Mouse (Mus musculus): ENCODE results near the gene Iqsec3.

Iqsec3 gene

DNA sequence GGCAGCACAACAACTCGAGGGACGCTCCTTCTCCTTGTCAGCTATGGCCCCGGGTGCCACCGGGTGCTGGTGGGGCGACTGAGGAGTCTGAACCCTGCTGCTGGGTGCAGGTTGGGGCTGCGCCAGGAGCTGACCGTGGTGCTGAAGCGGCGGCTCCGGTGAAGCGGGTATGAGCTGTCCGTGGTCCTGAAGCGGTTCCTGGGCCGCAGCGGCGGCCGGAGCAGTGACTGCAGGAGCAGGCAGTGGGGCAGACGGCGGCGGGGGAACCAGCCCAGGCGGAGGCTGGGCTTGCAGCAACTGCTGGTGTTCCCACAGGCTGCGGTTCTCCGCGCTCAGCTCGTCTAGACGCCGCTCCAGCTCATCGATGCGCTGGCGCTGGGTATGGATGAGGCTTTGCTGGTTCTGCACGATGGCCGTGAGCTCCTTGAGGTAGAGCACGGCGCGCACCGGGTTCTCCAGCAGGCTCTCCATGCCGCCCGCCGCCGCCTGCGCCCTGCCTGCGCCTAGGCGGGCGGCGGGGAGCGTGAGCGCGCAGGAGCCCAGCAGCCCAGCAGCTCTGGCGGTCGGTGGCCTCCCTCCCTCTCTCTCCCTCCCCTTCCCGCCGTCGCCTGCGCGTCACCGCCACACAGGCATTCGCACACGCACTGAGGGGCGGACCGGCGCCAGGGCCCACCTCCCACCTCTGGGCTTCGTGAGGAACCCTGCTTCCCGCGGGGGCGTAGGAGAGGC is at the start of gene Iqsec3:
Iqsec3 (minus strand) TSS at position 586 of the 729 bp plus-strand sequence.
- DNase-seq = peak; percentile 50

- no peak for DNase-seq
Observed at GRCm38 (mm10) chr6:121522106-121522705, 48.7 kb upstream of the Iqsec3 start.

DNA sequence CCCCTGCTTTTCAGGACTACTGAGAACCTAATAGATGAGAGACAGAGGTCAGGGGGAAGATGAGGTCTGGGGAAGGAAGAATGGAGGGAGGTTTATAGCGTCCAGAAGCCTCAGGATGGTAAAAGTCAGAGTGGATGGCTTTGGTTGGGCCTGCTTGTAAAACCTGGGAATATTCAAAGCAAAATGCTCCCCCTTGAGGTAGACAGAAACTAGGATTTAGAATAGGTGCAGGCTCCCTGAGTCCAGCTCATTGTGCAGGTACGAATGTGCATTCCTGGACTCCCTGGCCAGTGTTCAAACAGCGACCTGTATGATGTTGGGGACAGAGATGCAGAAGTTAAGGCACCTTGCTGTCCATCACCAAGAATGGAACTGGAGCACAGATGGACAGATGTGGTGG is 47.6 kb upstream of the Iqsec3 start:
- DNase-seq = no peak

- DNase-seq = no peak
Observed at GRCm38 (mm10) chr6:121519896-121520295, 46.4 kb upstream of the Iqsec3 start.

GRCm38 (mm10) chr6:121519266-121519810 is 45.9 kb upstream of the Iqsec3 start:
- DNase-seq = no peak

DNA sequence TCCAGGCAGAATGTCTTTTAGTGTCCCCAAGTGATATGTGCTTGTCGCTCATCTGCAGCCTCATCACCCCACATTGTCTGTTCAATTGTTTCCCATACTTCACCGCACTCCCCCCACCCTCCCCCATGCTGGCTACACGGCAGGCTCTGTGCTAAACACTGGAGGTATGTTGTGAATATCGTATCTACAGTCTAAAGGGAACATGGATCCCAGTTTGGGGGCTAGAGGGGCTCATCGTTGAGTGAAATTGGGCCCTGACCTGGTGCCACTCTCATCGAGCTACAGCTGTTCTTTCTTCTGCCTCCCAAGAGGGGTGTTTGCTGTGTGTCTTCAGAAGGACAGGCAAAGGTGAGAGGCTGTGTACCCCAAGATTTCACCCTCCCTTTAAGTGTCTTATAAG is 44.2 kb upstream of the Iqsec3 start:
- no peak for DNase-seq

DNA sequence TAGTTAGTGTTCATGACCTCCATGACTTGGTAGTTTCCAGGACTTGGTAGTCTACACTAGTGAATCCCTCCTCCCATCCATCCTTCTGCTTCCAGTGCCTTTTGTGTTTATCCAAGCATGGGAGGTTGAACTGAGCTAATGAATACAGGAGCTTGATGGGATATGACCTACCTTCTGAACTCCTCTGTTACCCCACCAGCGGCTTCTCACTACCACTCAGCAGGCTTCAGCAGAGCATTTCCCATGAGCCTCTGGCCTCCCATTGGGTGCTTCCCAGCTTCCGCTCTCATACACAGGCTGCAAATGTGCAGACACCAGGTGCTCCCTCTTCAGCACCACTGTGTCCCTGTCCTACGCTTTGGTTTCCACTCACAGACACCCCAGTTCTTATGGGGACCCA is 36.9 kb upstream of the Iqsec3 start:
- DNase-seq = no peak

- no peak for DNase-seq
Observed at GRCm38 (mm10) chr6:121509871-121510270, 36.4 kb upstream of the Iqsec3 start.

GRCm38 (mm10) chr6:121508266-121508665 is 34.8 kb upstream of the Iqsec3 start:
- DNase-seq = no peak

- DNase-seq = no peak
Observed at GRCm38 (mm10) chr6:121501044-121501638, 27.7 kb upstream of the Iqsec3 start.

GRCm38 (mm10) chr6:121499856-121500255 is 26.4 kb upstream of the Iqsec3 start:
- DNase-seq = no peak

DNA sequence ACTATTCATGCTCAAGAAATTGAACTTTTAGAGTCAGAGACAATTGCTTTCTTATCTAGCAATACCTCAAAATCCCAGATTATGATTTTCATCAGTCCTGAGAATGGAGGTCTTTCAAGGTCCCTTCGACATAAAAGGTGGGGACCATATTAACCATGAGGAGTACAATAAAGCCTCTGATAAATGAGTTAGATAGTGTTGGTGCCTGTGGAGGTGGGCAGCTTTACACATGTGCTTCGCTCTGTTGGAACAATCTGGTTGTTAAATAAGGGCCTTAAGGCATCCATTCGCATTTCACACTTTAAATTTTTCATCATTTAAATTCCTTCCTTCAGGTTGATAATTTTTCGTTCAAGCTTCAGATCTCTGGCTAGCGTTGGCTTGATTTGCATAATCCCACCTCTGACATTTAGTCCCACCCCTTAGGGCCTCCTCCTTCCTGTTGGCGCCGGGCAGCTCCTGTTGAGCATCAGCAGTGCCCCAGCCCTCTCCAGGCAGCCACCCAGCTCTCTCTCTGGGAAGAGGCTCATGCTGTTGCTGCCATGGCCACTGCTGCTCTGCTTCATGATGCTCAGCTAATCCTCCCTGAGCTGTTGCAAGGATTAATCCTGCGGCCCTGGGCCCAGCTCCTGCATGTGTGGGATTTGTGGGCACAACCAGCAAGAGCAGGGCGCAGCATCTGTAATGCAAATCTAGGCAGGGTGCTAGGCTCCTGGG is 25.5 kb upstream of the Iqsec3 start:
- DNase-seq = no peak

DNA sequence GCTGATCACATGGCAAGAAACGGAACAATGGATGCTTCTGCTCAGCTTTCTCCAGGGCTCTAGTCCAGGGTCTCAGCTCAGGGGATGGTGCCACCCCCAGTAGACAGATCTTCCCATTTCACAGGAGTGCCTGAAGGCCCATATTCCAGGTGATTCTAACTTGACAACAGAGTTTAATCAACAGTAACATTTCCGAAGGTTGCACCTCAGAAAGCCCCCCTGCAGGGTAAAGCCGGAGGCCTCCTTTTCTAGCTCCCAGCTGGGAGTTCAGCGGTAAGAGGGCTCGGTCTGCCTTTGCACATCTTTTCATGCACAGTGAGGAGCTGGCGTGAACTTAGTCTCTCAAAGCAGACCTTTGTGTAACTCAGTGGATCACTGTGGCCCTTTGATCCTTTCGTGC is 22.1 kb upstream of the Iqsec3 start:
- no peak for DNase-seq

DNA sequence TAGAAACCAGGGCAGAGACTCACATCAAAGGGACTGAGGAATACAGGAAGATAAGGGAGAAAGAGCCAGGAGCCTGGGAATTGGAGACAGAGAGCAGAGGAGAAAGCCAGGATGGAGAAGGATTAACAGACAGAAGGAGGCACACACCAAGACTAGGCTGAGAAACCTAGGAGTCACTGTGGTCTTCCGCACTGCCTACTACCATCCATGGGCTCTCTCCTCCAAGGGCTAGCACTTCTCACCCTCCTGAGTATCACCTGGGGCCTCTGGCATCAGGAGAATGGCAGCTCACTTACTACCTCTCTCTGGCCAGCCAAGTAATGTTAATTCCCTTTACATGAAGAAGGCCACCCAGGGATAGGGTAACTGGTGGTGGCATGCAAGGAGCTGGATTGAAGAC is 21.5 kb upstream of the Iqsec3 start:
- no peak for DNase-seq

GRCm38 (mm10) chr6:121494319-121494718 is 20.8 kb upstream of the Iqsec3 start:
- no peak for DNase-seq

GRCm38 (mm10) chr6:121491339-121491738 is 17.9 kb upstream of the Iqsec3 start:
- DNase-seq = no peak

- no peak for DNase-seq
Observed at GRCm38 (mm10) chr6:121472273-121472672, 1.2 kb downstream of the Iqsec3 start.

DNA sequence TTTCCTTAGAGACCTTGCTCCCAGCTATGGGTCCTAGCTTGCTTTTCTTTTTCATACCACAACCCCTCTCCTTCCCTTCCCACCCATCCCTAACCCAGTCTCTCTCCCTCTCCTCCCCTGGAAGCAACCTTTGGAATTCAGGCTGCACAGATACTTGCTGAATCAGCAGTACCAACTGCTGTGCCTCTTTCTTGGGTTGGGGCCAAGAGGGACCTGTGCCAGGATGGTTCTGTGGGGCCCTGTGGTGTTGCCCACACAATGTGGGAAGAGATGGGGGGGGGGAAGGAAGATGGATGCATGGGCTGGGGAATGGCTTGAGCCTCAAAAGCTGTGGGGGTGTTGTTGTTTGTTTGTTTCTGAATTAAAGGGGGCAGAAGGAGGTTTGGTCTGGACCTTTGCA is 5.2 kb downstream of the Iqsec3 start:
- no peak for DNase-seq

DNA sequence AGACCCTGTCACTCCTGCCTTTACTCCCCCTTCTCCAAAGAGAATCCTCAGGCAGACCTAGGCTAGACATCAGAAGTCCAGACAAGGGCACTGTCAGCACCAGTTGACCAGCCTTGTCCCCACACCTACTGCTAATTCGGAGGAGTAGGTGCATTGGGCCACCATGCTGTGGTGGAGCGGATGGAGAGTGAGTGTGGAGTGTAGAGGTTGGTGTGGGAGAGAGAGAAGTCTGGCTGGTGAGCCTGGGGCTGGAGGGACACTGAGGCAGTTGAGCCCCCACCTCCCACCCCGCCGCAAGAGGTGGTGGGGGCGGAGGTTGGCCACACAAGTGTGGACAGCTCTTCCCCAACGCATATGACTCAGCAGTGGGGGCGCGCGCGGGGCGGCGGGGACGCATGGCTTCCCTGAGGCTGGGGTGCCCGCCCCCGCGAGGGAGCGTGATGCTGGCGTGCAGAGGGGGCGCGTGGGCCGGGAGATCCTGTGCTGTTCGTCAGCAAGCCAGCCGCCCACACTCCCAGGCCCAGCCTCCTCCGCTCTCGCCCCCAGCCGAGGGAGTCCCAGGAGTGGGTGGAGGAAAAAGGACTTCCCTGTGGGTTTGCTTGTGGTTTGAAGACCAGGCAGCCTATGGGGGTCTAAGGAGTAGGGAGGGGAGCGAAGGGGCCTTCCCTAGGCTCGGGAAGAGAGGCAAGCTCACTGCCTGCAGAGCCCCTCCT is 10.7 kb downstream of the Iqsec3 start:
- no peak for DNase-seq

GRCm38 (mm10) chr6:121457381-121457780 is 16.1 kb downstream of the Iqsec3 start:
- no peak for DNase-seq

DNA sequence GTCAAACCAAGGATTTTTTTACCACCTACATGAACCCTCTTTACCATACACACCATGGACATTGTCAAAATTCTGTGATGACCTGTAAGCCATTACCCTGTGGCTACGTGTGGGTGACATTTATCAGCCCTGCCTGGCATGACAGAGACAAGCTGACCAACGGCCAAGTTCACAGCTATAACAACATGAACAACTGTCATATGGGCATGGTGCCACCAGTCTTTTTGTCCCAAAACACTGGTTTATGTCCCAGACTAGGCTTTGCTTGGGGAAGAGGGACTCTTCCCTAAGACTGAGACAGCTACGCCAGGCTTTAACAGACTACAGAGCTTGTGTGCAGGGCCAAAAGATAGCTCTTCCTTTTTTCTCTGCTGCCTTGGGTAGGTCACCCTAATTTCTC is 16.8 kb downstream of the Iqsec3 start:
- DNase-seq = no peak

Data from cerebellum, adult 9-11 months (tissue).